Mouse (Mus musculus): Measurements from ENCODE around the gene Gna13. TPM values are rescaled to one million over a fixed set of nuclear protein-coding genes. Genes with fewer than 3 reads are reported as not detected.

The Gna13 gene
- polyA plus RNA-seq, 1 experiment from 2014 or later, result 15.6 TPM

DNA sequence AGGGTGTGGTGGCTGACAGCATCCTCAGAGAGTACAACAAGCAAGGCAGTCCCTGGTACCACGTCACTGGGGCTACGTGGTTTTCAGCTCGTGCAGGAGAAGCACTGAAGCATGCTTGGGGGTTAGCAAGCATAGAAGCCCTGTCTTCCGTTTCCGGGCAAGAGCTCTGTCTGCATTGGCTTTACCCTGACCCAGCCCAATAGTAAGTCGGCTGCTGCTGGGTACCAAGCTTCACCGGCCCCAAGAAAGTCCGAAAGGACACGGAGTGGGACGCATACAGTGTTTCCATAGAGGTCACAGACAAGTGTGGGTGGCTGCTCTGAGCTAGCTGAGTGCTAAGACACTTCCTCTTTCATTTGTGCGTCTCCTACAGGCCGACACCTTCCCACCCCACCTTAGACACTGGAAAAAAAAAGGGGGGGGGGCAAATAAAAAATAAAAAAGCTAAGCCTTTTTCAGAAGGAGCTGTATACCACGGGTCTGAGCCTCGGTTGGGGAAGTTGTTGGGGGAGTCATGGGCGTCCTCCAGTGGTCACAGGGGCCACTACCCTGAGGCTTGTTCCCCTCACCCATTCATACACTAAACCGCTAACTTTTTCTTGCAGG, 57.4 kb downstream of the Gna13 start:
- no peak overlapping the region; the same call in 1 of the 2 replicates for H3K4me3 ChIP-seq (ENCODE audit: low read depth, low read length)
- H3K4me1 ChIP-seq (ENCODE audit: control insufficient read depth, low read depth, low read length), result peaks cover 11% of the 10 kb centered on the region
- H3K9me3 ChIP-seq (replicated peaks; ENCODE audit: control insufficient read depth, low read length), result 0 out of 2 replicates have a peak, but pooled peaks cover 2% of the 10 kb centered on the region
- no peaks in the 10 kb centered on the region for H3K36me3 ChIP-seq (ENCODE audit: control insufficient read depth, insufficient read depth)
- WGBS (ENCODE audit: insufficient replicate concordance), result 17% methylated on average over 16 of the region's 16 CpGs
- H3K9ac ChIP-seq (ENCODE audit: low read depth, low read length), result no peak overlapping the region
- H3K27ac ChIP-seq (ENCODE audit: low read length), result no peak overlapping the region
- H3K4me2 ChIP-seq (ENCODE audit: low read depth, low read length), result 0 out of 2 replicates have a peak overlapping the region, but pooled peaks have one; percentile 22
- H3K27me3 ChIP-seq (ENCODE audit: control insufficient read depth, insufficient read depth, low read depth, low read length), result no peaks in the 10 kb centered on the region
- ATAC-seq (ENCODE audit: low read depth), result no peak

DNA sequence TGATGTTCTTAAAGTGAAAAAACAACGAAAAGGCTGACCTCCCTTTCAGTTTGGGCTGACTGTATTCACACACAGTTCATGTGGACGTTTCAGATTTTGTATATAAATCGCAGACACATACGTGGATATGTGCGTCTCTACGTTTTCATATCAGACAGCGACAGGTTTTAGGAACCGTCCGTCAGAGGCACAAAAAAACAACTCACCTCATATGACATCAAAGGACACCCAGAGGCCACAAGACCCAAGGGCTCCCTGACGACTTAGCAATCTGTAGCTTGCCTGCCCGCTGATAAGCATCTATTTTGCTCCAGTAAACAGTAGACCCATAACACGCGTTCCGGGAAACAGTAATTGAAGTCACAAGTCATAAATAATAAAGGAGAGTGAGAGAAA, 57.9 kb downstream of the Gna13 start:
- Histone ChIP-seq H3K36me3 (ENCODE audit: control insufficient read depth, insufficient read depth) (no peaks in the 10 kb centered on the region), H3K4me3 (ENCODE audit: low read depth, low read length) (no peak overlapping the region), H3K9ac (ENCODE audit: low read depth, low read length) (no peak overlapping the region), H3K4me1 (ENCODE audit: control insufficient read depth, low read depth, low read length) (peaks cover 15% of the 10 kb centered on the region), H3K4me2 (ENCODE audit: low read depth, low read length) (0 out of 2 replicates have a peak overlapping the region, but pooled peaks have one; percentile 22), H3K9me3 (replicated peaks; ENCODE audit: control insufficient read depth, low read length) (0 out of 2 replicates have a peak, but pooled peaks cover 2% of the 10 kb centered on the region), H3K27ac (ENCODE audit: low read length) (no peak overlapping the region), H3K27me3 (ENCODE audit: control insufficient read depth, insufficient read depth, low read depth, low read length) (no peaks in the 10 kb centered on the region)
- WGBS (ENCODE audit: insufficient replicate concordance), result 46% methylated on average over 14 of the region's 14 CpGs
- no peak for ATAC-seq (ENCODE audit: low read depth)

DNA sequence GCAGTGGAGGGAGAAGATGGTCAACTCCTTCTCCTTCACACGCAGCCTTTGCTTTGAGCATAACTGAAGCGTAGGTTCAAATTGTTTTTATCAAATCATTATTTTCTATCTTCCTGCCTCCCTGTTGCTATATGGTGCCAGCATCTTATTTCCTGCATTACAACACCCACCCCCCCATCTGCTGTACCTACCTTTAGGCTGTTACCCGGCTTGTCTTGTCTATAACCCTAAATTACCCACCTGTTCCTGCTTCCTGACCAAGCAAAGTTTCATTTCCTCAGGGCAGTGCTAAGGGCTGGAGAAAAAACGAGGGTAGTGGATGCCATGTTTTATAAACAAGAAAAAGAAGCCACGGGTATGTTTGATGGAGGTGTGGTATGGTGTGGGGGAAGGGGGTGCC, 58.6 kb downstream of the Gna13 start:
- ATAC-seq (ENCODE audit: low read depth), result no peak

DNA sequence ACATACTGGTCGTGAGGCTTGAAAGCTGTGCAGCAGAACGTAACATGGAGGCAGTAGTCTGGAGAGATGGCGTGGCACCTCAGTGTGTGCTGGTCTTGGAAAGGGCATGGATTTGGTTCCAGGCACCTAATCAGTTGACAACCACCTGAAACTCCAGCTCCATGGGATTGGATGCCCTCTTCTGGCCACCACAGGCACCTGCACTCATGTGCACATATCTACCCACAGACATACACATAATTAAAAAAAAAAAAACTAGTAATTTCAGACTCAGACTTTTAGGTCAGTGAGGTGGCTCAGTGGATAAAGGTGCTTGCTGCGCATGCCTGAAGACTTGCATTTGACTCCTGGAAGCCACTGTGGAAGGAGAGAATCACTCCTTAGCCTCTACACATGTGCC, 59.6 kb downstream of the Gna13 start:
- no peak overlapping the region for H3K4me3 ChIP-seq (ENCODE audit: low read depth, low read length)
- H3K4me1 ChIP-seq (ENCODE audit: control insufficient read depth, low read depth, low read length), result peaks cover 22% of the 10 kb centered on the region
- no peak overlapping the region for H3K27ac ChIP-seq (ENCODE audit: low read length)
- H3K36me3 ChIP-seq (ENCODE audit: control insufficient read depth, insufficient read depth), result no peaks in the 10 kb centered on the region
- 0 out of 2 replicates have a peak, but pooled peaks cover 2% of the 10 kb centered on the region for H3K9me3 ChIP-seq (replicated peaks; ENCODE audit: control insufficient read depth, low read length)
- H3K9ac ChIP-seq (ENCODE audit: low read depth, low read length), result no peak overlapping the region
- no peak overlapping the region for H3K4me2 ChIP-seq (ENCODE audit: low read depth, low read length)
- no peak for ATAC-seq (ENCODE audit: low read depth)
- H3K27me3 ChIP-seq (ENCODE audit: control insufficient read depth, insufficient read depth, low read depth, low read length), result no peaks in the 10 kb centered on the region
- 91% methylated on average over 4 of the region's 4 CpGs for WGBS (ENCODE audit: insufficient replicate concordance)

More for the DNA sequence above, 58.6 kb downstream of the Gna13 start:
- Histone ChIP-seq H3K4me3 (ENCODE audit: low read depth, low read length) (no peak overlapping the region), H3K4me1 (ENCODE audit: control insufficient read depth, low read depth, low read length) (peaks cover 15% of the 10 kb centered on the region), H3K36me3 (ENCODE audit: control insufficient read depth, insufficient read depth) (no peaks in the 10 kb centered on the region), H3K27ac (ENCODE audit: low read length) (no peak overlapping the region), H3K9me3 (replicated peaks; ENCODE audit: control insufficient read depth, low read length) (0 out of 2 replicates have a peak, but pooled peaks cover 2% of the 10 kb centered on the region), H3K4me2 (ENCODE audit: low read depth, low read length) (no peak overlapping the region), H3K27me3 (ENCODE audit: control insufficient read depth, insufficient read depth, low read depth, low read length) (no peaks in the 10 kb centered on the region), H3K9ac (ENCODE audit: low read depth, low read length) (no peak overlapping the region)
- 64% methylated on average over 5 of the region's 5 CpGs for whole genome bisulfite sequencing (ENCODE audit: insufficient replicate concordance)

DNA sequence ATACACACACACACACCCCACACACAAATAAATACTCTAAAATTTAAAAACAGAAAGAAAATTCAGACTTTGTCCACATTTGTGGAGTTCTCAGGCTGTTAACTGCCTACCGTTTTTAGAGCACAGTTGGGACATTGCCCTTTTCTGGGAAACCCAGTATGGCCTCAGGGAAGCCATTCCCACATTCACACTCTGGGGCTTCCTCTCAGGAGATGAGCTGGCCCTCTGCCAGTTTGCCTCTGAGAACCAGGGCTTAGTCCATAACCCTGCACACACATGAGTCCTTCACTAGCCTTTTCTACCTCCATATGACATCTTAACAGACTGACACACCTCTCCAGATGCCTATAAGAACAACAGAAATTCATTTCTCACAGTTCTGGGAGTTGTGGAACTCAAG, 60.7 kb downstream of the Gna13 start:
- Histone ChIP-seq H3K27ac (ENCODE audit: low read length) (peak overlapping the region; percentile 45), H3K9ac (ENCODE audit: low read depth, low read length) (no peak overlapping the region), H3K27me3 (ENCODE audit: control insufficient read depth, insufficient read depth, low read depth, low read length) (no peaks in the 10 kb centered on the region), H3K4me2 (ENCODE audit: low read depth, low read length) (no peak overlapping the region), H3K9me3 (replicated peaks; ENCODE audit: control insufficient read depth, low read length) (0 out of 2 replicates have a peak, but pooled peaks cover 2% of the 10 kb centered on the region), H3K4me1 (ENCODE audit: control insufficient read depth, low read depth, low read length) (peaks cover 22% of the 10 kb centered on the region), H3K4me3 (ENCODE audit: low read depth, low read length) (no peak overlapping the region), H3K36me3 (ENCODE audit: control insufficient read depth, insufficient read depth) (no peaks in the 10 kb centered on the region)
- 40% methylated on average over 1 of the region's 1 CpGs for WGBS (ENCODE audit: insufficient replicate concordance)
- no peak for ATAC-seq (ENCODE audit: low read depth)

DNA sequence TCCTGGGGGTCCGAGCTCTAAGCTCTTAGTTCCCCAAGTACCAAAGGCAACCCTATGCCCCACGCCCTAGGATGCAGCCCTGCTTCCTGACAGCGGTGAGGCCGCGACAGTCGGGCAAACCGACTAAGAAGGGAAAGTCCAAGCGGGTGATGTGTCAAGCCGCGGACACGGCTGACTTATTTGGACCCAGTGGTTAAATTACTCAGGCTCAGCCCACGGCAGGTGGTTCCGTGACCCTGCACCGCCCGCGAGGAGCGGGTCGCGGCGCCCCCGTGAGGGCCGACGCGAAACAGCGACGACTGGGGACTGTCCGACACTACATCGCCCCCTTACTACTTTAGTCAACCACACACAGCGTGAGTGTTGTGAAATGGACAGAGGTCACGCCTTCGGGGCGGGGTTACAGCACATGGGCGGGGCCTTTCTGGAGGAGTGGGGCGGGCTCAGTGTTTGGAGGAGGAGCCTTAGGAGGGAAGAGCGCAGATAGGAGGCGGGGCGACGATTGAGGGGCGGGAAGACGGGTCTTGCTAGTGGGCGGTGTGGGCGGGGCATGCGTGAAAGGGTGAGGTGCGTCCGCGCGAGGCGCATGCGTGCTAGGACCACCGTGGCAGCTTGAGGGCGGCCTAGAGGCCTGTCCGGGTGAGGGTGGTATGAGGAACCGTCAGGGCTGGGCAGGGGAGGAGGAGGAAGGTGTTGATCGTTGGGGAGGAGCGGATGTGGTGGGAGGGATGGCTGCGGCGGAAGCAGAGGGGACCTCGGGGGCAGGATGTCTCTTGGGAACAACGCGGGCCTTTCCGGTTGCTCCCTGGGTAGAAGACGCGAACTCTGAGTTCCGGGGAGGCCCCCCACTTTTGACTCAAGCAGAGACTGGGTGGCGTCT, 63.0 kb downstream of the Gna13 start, which contains the start of gene Amz2:
Gene Amz2, plus strand, starts transcription at position 555 of the 880 bp plus-strand sequence.
- Histone ChIP-seq H3K4me3 (ENCODE audit: low read depth, low read length) (peak within 1 kb of the TSS; percentile 81), H3K4me2 (ENCODE audit: low read depth, low read length) (peak within 1 kb of the TSS; percentile 82), H3K36me3 (ENCODE audit: control insufficient read depth, insufficient read depth) (peaks cover 2% of the 10 kb centered on the region; the same call in 1 of the 2 replicates), H3K9ac (ENCODE audit: low read depth, low read length) (peak within 1 kb of the TSS; percentile 74), H3K27ac (ENCODE audit: low read length) (peak within 1 kb of the TSS; percentile 90), H3K9me3 (replicated peaks; ENCODE audit: control insufficient read depth, low read length) (0 out of 2 replicates have a peak, but pooled peaks cover 2% of the 10 kb centered on the region), H3K4me1 (ENCODE audit: control insufficient read depth, low read depth, low read length) (peaks cover 22% of the 10 kb centered on the region), H3K27me3 (ENCODE audit: control insufficient read depth, insufficient read depth, low read depth, low read length) (no peaks in the 10 kb centered on the region)
- peak; percentile 93 for ATAC-seq (ENCODE audit: low read depth)
- WGBS (ENCODE audit: insufficient replicate concordance), result under 1% methylated on average over 65 of the region's 65 CpGs

DNA sequence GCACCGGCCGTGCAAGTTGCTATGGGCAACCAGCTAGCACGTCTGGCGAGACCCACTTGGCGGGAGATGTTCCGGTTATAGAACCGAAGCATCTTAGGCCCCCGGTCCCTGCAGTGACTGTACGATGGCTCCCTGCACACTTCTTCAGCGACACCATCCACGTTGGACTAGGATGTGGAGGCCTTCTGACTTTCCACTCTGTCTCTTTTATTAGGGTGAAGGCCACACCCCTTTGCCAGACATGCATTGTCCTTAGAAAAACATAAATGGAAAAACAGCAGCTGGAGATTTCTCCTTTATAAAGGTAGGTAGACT, 63.6 kb downstream of the Gna13 start:
- no peaks in the 10 kb centered on the region for H3K27me3 ChIP-seq (ENCODE audit: control insufficient read depth, insufficient read depth, low read depth, low read length)
- H3K4me2 ChIP-seq (ENCODE audit: low read depth, low read length), result peak overlapping the region; percentile 82
- WGBS (ENCODE audit: insufficient replicate concordance), result 2% methylated on average over 11 of the region's 11 CpGs

DNA sequence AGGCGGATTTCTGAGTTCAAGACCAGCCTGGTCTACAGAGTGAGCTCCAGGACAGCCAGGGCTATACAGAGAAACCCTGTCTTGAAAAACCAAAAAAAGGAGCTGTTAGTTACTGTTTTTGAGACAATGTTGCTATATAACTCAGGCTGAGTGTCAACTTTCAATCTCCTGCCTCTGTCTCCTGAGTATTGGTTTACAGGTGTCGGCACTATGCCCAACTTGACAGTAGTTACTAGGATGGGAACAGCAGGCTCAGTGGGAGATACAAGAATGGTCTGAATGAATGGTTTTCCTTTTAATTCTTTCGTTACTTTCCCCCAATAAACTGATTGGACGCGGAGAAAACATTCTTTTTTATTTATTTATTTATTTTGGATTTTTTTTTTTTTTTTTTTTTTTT, 64.7 kb downstream of the Gna13 start:
- no peak for ATAC-seq (ENCODE audit: low read depth)
- H3K36me3 ChIP-seq (ENCODE audit: control insufficient read depth, insufficient read depth), result peaks cover 2% of the 10 kb centered on the region; the same call in 1 of the 2 replicates
- H3K4me3 ChIP-seq (ENCODE audit: low read depth, low read length), result no peak overlapping the region
- no peak overlapping the region for H3K4me2 ChIP-seq (ENCODE audit: low read depth, low read length)
- peaks cover 22% of the 10 kb centered on the region for H3K4me1 ChIP-seq (ENCODE audit: control insufficient read depth, low read depth, low read length)
- 86% methylated on average over 5 of the region's 5 CpGs for WGBS (ENCODE audit: insufficient replicate concordance)
- no peaks in the 10 kb centered on the region for H3K9me3 ChIP-seq (replicated peaks; ENCODE audit: control insufficient read depth, low read length)
- no peak overlapping the region for H3K27ac ChIP-seq (ENCODE audit: low read length)
- H3K27me3 ChIP-seq (ENCODE audit: control insufficient read depth, insufficient read depth, low read depth, low read length), result no peaks in the 10 kb centered on the region
- H3K9ac ChIP-seq (ENCODE audit: low read depth, low read length), result no peak overlapping the region

More for the DNA sequence above, 63.6 kb downstream of the Gna13 start:
- Histone ChIP-seq H3K4me3 (ENCODE audit: low read depth, low read length) (peak overlapping the region; percentile 81), H3K4me1 (ENCODE audit: control insufficient read depth, low read depth, low read length) (peaks cover 22% of the 10 kb centered on the region), H3K9ac (ENCODE audit: low read depth, low read length) (peak overlapping the region; percentile 74), H3K36me3 (ENCODE audit: control insufficient read depth, insufficient read depth) (peaks cover 2% of the 10 kb centered on the region; the same call in 1 of the 2 replicates), H3K27ac (ENCODE audit: low read length) (peak overlapping the region; percentile 90), H3K9me3 (replicated peaks; ENCODE audit: control insufficient read depth, low read length) (0 out of 2 replicates have a peak, but pooled peaks cover 2% of the 10 kb centered on the region)
- no peak for ATAC-seq (ENCODE audit: low read depth)
